Mouse (Mus musculus): ENCODE measurements around the gene Casz1. TPM values are rescaled to one million over a fixed set of nuclear protein-coding genes. Genes with fewer than 3 reads are reported as not detected.

Casz1 gene
- polyA plus RNA-seq, 3 experiments from 2014 or later = 0.58 to 1.8 (median 0.80) TPM

- ATAC-seq = no peak
These were observed 43.4 kb downstream of the Casz1 start for GRCm38 (mm10) chr4:148847636-148848035.

GRCm38 (mm10) chr4:148849437-148849836, 45.2 kb downstream of the Casz1 start:
- ATAC-seq = no peak

- ATAC-seq = no peak
These were observed 48.8 kb downstream of the Casz1 start for GRCm38 (mm10) chr4:148853057-148853456.

GRCm38 (mm10) chr4:148854093-148854492, 49.9 kb downstream of the Casz1 start:
- ATAC-seq = no peak

- no peak for ATAC-seq
These were observed 51.3 kb downstream of the Casz1 start for GRCm38 (mm10) chr4:148855527-148855926.

- ATAC-seq = no peak
These were observed 52.0 kb downstream of the Casz1 start for GRCm38 (mm10) chr4:148856216-148856615.

- ATAC-seq = no peak
These were observed 53.3 kb downstream of the Casz1 start for GRCm38 (mm10) chr4:148857398-148858084.

GRCm38 (mm10) chr4:148858194-148858593, 54.0 kb downstream of the Casz1 start:
- ATAC-seq = no peak

- no peak for ATAC-seq
These were observed 55.2 kb downstream of the Casz1 start for GRCm38 (mm10) chr4:148859415-148859814.

- ATAC-seq = no peak
These were observed 55.8 kb downstream of the Casz1 start for GRCm38 (mm10) chr4:148859906-148860491.

- no peak for ATAC-seq
These were observed 56.4 kb downstream of the Casz1 start for GRCm38 (mm10) chr4:148860636-148861035.

- no peak for ATAC-seq
These were observed 62.7 kb downstream of the Casz1 start for GRCm38 (mm10) chr4:148866812-148867470.

GRCm38 (mm10) chr4:148867721-148868397, 63.6 kb downstream of the Casz1 start:
- no peak for ATAC-seq

- no peak for ATAC-seq
These were observed 65.3 kb downstream of the Casz1 start for GRCm38 (mm10) chr4:148869566-148869965.

- no peak for ATAC-seq
These were observed 66.3 kb downstream of the Casz1 start for GRCm38 (mm10) chr4:148870496-148870895.

GRCm38 (mm10) chr4:148871751-148872334, 67.6 kb downstream of the Casz1 start:
- ATAC-seq = no peak

- no peak for ATAC-seq
These were observed 68.1 kb downstream of the Casz1 start for GRCm38 (mm10) chr4:148872372-148872771.

- no peak for ATAC-seq
These were observed 68.6 kb downstream of the Casz1 start for GRCm38 (mm10) chr4:148872783-148873182.

GRCm38 (mm10) chr4:148876166-148876565, 71.9 kb downstream of the Casz1 start:
- ATAC-seq = no peak

GRCm38 (mm10) chr4:148876867-148877266, 72.6 kb downstream of the Casz1 start:
- no peak for ATAC-seq

GRCm38 (mm10) chr4:148878192-148878983, 74.2 kb downstream of the Casz1 start:
- ATAC-seq = no peak

- ATAC-seq = no peak
These were observed 74.9 kb downstream of the Casz1 start for GRCm38 (mm10) chr4:148878984-148879610.

Data from inflammation-experienced regulatory T-cells, adult 6 months (primary cell).